Mouse (Mus musculus): ENCODE results near the gene Erg28. TPM values are rescaled to one million over a fixed set of nuclear protein-coding genes. Genes with fewer than 3 reads are reported as not detected.

Erg28 gene
- polyA plus RNA-seq, 1 experiment, result 38.5 TPM

Other genes with a start within 250 kb of the Erg28 start
- gene Jdp2, start 225.5 kb downstream of the Erg28 start, polyA plus RNA-seq (2012; fragmentation: generic; extraction: Trizol), result 72.9 TPM
- not detected for gene Batf, start 137.9 kb downstream of the Erg28 start, polyA plus RNA-seq (2012; fragmentation: generic; extraction: Trizol)
- 0.74 TPM for gene Flvcr2, start 78.0 kb downstream of the Erg28 start, polyA plus RNA-seq (2012; fragmentation: generic; extraction: Trizol)
- 36.2 TPM for gene Ttll5, start 109 bp upstream of the Erg28 start, polyA plus RNA-seq (2012; fragmentation: generic; extraction: Trizol)